Mouse (Mus musculus) induced T-regulatory cell, adult 2 months (primary cell): ENCODE data around the gene Alkbh2.

Experiments used
- DNase-seq: peaks from one replicate; pipeline ENCODE4 v3.0.0-alpha.2; 2012; ENCODE audit warnings: low read depth

Alkbh2 gene

GRCm38 (mm10) chr5:114100390-114101099, 27.5 kb downstream of the Alkbh2 start:
- no peak for DNase-seq

- peak; percentile 93 for DNase-seq
Observed at GRCm38 (mm10) chr5:114099709-114100389, 28.2 kb downstream of the Alkbh2 start.

GRCm38 (mm10) chr5:114091057-114091807, 36.8 kb downstream of the Alkbh2 start, which contains the start of gene Svop:
Svop (minus strand) TSS chr5:114091570.
- peak; percentile 62 for DNase-seq

GRCm38 (mm10) chr5:114090421-114091013, 37.5 kb downstream of the Alkbh2 start:
- no peak for DNase-seq

GRCm38 (mm10) chr5:114087875-114088480, 40.0 kb downstream of the Alkbh2 start:
- no peak for DNase-seq

- no peak for DNase-seq
Observed at GRCm38 (mm10) chr5:114085501-114085900, 42.5 kb downstream of the Alkbh2 start.

- DNase-seq: no peak
Observed at GRCm38 (mm10) chr5:114077009-114077408, 51.0 kb downstream of the Alkbh2 start.
